Mouse (Mus musculus): ENCODE measurements around the gene Crat.

The Crat gene

GRCm38 (mm10) chr2:30403870-30404269 lies 11.7 kb downstream of the Crat start:
- no peak for DNase-seq (ENCODE audit: low spot score)

DNA sequence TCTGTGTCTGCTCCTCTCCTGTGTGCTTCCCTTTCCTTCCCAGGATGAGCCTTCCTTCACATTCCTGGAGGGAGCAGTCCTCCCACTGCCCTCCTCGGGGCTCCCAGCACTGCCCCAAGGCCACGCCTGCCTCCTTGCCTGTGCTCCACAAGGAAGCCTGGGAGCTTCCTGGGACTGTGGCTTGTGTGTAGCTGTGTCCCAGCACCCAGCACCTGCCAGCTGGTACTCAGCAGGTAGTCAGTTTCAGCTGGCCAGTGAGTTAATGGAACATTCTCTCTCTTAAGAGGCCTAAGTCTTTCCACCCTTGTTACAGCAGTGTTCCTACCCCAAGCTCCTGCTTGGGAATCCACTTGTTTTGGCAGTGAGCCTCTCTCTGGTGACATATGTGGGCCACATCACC lies 12.8 kb downstream of the Crat start:
- no peak for DNase-seq (ENCODE audit: low spot score)

GRCm38 (mm10) chr2:30402351-30402826 lies 13.2 kb downstream of the Crat start:
- DNase-seq (ENCODE audit: low spot score): no peak

DNA sequence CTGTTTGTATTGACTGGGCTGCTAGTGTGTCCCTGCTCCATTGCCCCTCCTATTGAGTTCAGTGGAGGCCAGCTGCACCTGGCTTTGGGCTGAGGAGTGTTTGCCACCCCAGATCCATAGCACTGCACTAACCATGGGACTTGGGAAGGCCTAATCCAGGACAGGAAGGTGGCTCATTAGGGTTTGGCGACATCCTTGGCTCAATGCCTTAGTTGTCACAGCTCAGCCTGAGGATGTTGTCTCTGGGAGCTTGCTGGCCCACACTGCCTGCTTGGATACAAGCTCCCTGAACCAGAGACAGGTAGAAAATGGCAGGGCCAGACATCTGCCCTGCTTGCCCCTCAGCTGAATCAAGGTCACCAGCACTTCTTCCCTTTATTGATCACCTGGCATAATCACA lies 14.0 kb downstream of the Crat start:
- no peak for DNase-seq (ENCODE audit: low spot score)

GRCm38 (mm10) chr2:30399191-30400171 lies 16.1 kb downstream of the Crat start:
- DNase-seq (ENCODE audit: low spot score): no peak

DNA sequence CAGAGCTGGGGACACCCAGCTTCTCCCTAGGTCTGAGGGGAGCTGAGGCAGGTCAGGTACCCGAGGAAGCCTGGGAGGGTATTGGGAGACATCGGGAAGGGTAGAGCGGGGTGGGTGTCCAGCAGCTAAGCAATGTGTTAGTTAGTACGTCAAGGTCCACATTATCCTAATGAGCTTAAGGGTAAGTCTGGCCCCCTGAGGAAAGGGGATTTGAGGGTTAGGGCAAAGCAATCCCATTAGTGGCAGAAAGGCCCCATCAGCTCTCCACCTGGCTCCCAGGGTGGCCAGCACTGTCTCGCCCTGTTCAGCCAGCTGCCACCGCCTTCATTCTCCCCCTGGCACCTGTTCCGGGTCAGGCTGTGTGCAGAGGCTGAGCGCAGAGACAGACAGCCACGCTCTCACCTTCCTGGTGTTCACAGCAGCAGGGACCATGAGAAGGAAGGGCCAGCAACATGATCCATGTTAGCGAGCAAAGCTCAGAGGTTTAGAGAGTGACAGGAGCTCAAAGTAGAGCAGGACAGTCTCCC lies 17.6 kb downstream of the Crat start:
- DNase-seq (ENCODE audit: low spot score): no peak

GRCm38 (mm10) chr2:30396246-30396645 lies 19.4 kb downstream of the Crat start:
- no peak for DNase-seq (ENCODE audit: low spot score)

DNA sequence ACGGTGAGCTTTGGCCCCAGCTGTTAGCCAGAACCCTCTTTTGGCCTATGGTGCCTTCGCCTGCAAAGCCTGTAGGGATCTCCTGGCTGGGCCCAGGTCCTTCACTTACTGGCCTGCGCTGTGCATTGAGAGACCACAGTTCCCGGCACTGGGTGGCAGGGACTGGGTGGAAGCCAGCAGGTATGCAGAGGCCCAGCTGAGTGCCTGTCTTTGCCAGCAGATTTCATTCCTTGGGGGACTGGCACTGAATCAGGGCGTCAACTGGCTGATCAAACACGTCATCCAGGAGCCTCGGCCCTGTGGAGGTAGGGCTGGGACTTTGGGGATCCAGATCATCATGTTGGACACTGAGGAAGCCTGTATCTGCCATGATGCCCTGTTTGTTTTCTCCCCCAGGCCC lies 19.9 kb downstream of the Crat start:
- no peak for DNase-seq (ENCODE audit: low spot score)

DNA sequence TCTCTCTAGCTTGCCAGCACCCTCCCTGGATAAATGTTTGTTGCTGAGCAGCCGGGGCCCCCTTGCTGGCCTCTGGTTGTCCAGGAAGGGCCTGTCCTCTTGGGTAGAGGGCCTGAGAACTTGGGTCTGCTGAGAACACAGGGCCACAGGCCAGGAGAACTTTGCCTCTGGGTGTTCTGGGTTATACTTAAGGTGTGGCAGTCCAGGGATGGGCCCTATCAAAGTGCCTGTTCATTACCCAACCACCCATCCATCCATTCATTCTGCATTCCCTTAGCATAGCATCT lies 22.3 kb downstream of the Crat start:
- DNase-seq (ENCODE audit: low spot score): no peak

GRCm38 (mm10) chr2:30392577-30393369 lies 22.8 kb downstream of the Crat start:
- peak; percentile 66 for DNase-seq (ENCODE audit: low spot score)

- DNase-seq (ENCODE audit: low spot score): peak; percentile 100
These were observed 23.5 kb downstream of the Crat start, which contains the start of gene Dolpp1 for GRCm38 (mm10) chr2:30392114-30392576. Dolpp1 (plus strand) TSS chr2:30392254.

DNA sequence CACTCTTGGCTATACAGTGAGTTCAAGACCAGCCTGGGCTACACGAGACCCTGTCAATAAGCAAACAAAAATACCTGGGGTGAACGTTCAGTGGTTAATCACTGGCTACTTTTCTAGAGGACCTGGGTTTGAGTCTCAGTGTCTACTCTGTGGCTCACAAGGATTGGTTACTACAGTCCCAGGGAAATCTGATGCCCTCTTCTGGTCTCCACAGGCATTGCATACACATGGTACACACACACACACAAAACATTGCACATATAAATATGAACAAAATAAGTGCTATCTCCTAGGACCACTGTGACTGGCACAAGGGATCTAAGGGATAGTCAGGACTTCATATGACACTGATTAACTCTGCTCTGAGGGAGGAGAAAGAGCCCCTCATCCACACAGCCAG lies 26.6 kb downstream of the Crat start:
- DNase-seq (ENCODE audit: low spot score): no peak

- no peak for DNase-seq (ENCODE audit: low spot score)
These were observed 28.7 kb downstream of the Crat start for GRCm38 (mm10) chr2:30386913-30387312.

- DNase-seq (ENCODE audit: low spot score): no peak
These were observed 30.0 kb downstream of the Crat start for GRCm38 (mm10) chr2:30385591-30385990.

GRCm38 (mm10) chr2:30384814-30385213 lies 30.8 kb downstream of the Crat start:
- no peak for DNase-seq (ENCODE audit: low spot score)

- no peak for DNase-seq (ENCODE audit: low spot score)
These were observed 34.3 kb downstream of the Crat start for GRCm38 (mm10) chr2:30381377-30381725.

DNA sequence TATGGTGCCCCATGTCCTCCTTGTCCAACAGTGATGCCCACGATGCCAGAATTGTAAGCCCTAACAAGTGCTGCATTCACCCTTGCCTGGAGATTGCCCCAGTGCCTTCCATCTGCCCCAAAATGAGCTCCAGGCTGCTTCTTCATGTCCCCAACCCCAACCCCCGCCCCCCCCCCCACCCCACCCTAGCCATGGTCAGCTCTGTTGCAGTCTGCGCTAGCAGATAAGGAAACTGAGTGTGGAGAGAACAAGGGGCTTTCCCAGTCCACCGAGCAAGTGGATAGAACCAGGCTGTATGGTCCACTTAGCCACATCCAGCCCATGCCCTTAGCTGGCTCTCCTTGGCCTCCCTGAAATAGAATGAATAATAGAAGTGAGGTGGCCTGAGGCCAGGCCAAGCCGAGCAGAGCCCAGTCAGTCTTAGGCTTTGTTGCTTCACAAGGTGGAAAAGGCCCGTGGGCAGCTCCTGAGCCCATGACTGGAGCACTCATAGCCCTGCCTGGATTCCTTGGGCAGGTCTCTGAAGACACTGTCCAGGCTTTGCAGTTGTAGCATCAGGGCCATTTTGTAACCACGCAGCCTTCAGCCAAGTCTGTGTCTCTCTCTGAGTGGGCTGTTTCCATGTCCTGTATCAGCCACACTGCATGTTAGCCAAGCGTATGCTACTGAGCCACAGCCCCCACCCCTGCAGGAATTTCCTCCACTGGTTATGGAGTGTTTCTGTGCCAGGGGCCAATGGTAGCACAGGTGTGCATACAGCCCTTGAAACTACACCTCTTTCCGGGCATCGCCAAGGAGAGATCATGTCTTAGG lies 34.8 kb downstream of the Crat start:
- no peak for DNase-seq (ENCODE audit: low spot score)

GRCm38 (mm10) chr2:30379307-30379706 lies 36.3 kb downstream of the Crat start:
- DNase-seq (ENCODE audit: low spot score): no peak

GRCm38 (mm10) chr2:30377721-30378120 lies 37.9 kb downstream of the Crat start:
- DNase-seq (ENCODE audit: low spot score): no peak

DNA sequence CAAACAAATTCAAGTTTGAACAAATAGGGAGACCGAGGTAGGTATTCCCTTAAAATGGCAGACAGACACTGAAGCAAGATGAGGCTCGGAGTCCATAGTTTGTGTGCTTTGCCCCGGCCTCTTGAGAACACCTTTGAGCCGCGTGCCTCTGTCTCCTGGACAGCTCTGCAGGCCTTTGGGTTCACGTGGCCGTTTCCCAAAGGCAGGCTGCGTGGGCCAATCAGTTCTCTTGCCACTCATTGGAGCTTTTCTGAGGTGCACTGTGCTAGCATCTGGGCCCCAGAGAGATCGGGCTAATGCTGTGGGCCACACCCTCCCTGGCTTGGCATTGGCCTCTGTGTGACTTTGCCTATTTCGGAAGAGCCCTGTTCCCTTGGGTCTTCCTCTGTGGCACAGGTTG lies 39.7 kb downstream of the Crat start:
- DNase-seq (ENCODE audit: low spot score): no peak

- DNase-seq (ENCODE audit: low spot score): no peak
These were observed 42.9 kb downstream of the Crat start for GRCm38 (mm10) chr2:30372726-30373125.

DNA sequence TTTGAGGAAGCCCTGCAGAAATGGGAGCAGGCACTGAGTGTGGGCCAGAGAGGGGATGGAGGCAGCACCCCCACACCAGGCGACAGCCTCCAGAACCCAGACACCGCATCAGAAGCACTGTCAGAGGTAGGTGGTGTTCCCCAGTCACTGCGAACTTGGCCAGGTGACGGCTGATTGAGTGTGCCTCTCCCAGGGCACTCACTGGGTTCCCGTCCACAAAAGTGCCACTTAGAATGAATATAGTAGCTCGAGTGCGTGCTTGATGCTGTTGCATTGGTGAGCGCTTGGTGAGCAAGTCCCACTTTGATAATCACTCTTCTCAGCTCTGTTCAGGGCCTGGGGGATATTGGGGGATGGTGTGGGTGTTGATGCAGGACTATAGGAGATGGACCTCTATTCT lies 44.1 kb downstream of the Crat start:
- DNase-seq (ENCODE audit: low spot score): no peak

All from testis, postnatal 14 days (tissue).